Mouse (Mus musculus) fat pad, adult 2 months (tissue): Measurements from ENCODE around the gene Pym1.

Source experiments
- DNase-seq: peaks from one replicate; pipeline ENCODE4 v3.0.0-alpha.2; 2011; ENCODE audit warnings: low read depth, low spot score; ENCODE audit errors: extremely low read depth

Gene Pym1

GRCm38 (mm10) chr10:128804271-128805091 lies 56.8 kb downstream of the Pym1 start, which contains the start of gene Tmem198b:
TSS of gene Tmem198b (minus strand) at chr10:128804370.
- no peak for DNase-seq

GRCm38 (mm10) chr10:128805092-128806000 lies 57.7 kb downstream of the Pym1 start:
- DNase-seq: peak; percentile 59

GRCm38 (mm10) chr10:128806086-128806485 lies 58.4 kb downstream of the Pym1 start:
- no peak for DNase-seq

- no peak for DNase-seq
Measured at GRCm38 (mm10) chr10:128807018-128807417, 59.3 kb downstream of the Pym1 start.
